8 mouse cellular contexts compared by ENCODE assay signal in the genomic region with DNA sequence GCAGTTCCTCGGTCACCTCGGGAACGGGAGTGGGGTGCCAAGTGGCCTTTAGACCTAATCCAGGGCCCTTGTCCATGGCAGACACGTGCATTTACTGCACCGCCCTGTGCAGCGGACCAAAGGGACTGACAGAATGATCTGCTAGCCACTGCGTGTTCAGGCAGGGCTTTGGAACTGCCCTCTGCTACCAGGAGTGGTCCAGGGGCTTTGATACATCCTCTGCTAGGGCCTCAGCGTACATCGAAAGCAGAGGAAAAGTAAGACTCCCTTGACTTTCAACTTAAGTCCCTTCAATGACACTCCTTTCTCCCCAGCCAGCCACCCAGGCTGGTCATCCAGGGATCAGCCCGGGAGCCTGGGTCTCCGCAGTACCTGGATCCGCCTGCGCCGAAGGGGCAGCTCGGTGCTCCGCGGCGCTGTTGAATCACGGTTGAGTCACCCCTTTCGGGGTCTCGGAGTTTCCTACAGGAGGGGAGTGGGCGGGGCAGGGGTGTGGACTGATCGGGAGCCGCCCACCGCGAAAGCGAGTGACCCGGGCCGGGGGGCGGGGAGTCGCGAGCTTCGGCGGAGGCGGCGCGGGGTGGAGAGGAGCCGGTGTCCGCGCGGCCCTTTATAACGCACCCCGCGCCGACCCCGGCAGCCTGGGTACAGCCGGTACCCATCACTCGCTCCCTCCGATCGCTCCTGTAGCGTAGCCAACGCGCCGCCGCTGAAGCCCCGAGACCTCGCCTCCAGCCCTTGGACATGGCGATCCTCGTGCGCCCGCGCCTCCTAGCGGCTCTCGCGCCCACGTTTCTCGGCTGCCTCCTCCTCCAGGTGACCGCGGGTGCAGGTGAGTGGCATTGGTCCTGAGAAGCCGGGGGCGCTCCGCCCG. TPM values are rescaled to one million over a fixed set of nuclear protein-coding genes. Genes with fewer than 3 reads are reported as not detected.
DNase-seq lines count a peak whose midpoint lies in the region; ATAC-seq and TF ChIP-seq lines count a peak whose summit lies in the region.

TSS of gene F3 (plus strand) at position 567 of the 874 bp plus-strand sequence.

- WGBS in intestine, postnatal 0 days = 1% methylated on average over 70 of the region's 73 CpGs
- WGBS in limb, embryonic 10.5 days = under 1% methylated on average over 65 of the region's 73 CpGs
- WGBS in midbrain, embryonic 11.5 days = under 1% methylated on average over 73 of the region's 73 CpGs
- under 1% methylated on average over 73 of the region's 73 CpGs for WGBS in small intestine, adult 2 months

- peak; percentile 75 to 77 for DNase-seq in adrenal gland, adult 18-20 months (ENCODE audit: low spot score in 2 of 2)
- DNase-seq in embryo, embryonic 10.5 days (ENCODE audit: low spot score) = peak; percentile 91
- DNase-seq in gonadal fat pad, adult 2 months (ENCODE audit: low read depth) = no peak
- peak; percentile 90 for DNase-seq in limb, embryonic 10.5 days (ENCODE audit: low spot score)
- peak; percentile 97 for DNase-seq in midbrain, embryonic 11.5 days (ENCODE audit: low spot score, missing footprints)

- H3K36me3 ChIP-seq in intestine, postnatal 0 days (ENCODE audit: control insufficient read depth, insufficient read depth) = no peaks in the 10 kb centered on the region; the same call in 1 of the 2 replicates
- H3K36me3 ChIP-seq in limb, embryonic 10.5 days = no peaks in the 10 kb centered on the region
- no peaks in the 10 kb centered on the region for H3K36me3 ChIP-seq in midbrain, embryonic 11.5 days (ENCODE audit: control insufficient read depth, insufficient read depth, low read length)
- H3K36me3 ChIP-seq in small intestine, adult 2 months (ENCODE audit: control insufficient read depth, insufficient read depth, low read length) = no peaks in the 10 kb centered on the region

- H3K9ac ChIP-seq in intestine, postnatal 0 days (ENCODE audit: low read depth, low read length) = peak within 1 kb of the TSS; percentile 65
- H3K9ac ChIP-seq in midbrain, embryonic 11.5 days (ENCODE audit: low read length) = peak within 1 kb of the TSS; percentile 57

- H3K27ac ChIP-seq in intestine, postnatal 0 days (ENCODE audit: low read depth, low read length) = peak within 1 kb of the TSS; percentile 50
- H3K27ac ChIP-seq in limb, embryonic 10.5 days = peak within 1 kb of the TSS; percentile 80
- H3K27ac ChIP-seq in midbrain, embryonic 11.5 days (ENCODE audit: low read depth, low read length) = no peak within 1 kb of the TSS
- H3K27ac ChIP-seq in small intestine, adult 2 months (ENCODE audit: insufficient read depth, low read depth, low read length) = peak within 1 kb of the TSS; percentile 76

- H3K4me3 ChIP-seq in intestine, postnatal 0 days (ENCODE audit: low read depth, low read length) = peak within 1 kb of the TSS; percentile 63
- H3K4me3 ChIP-seq in limb, embryonic 10.5 days = peak within 1 kb of the TSS; percentile 63
- peak within 1 kb of the TSS; percentile 62 for H3K4me3 ChIP-seq in midbrain, embryonic 11.5 days (ENCODE audit: low read depth, low read length)
- peak within 1 kb of the TSS; percentile 65 for H3K4me3 ChIP-seq in small intestine, adult 2 months (ENCODE audit: low read depth, low read length)

- peak; percentile 71 for ATAC-seq in intestine, postnatal 0 days
- peak; percentile 92 for ATAC-seq in midbrain, embryonic 11.5 days (ENCODE audit: low FRiP score)
- ATAC-seq in activated CD4-positive, CD25-positive, alpha-beta regulatory T cell, adult 4 months = no peak

- peaks cover 20% of the 10 kb centered on the region; the same call in 1 of the 2 replicates for H3K27me3 ChIP-seq in intestine, postnatal 0 days (replicated peaks; ENCODE audit: control insufficient read depth, insufficient read depth, low read length)
- H3K27me3 ChIP-seq in limb, embryonic 10.5 days (ENCODE audit: low read depth, poor library complexity, severe bottlenecking) = peaks cover 41% of the 10 kb centered on the region
- peaks cover 25% of the 10 kb centered on the region for H3K27me3 ChIP-seq in midbrain, embryonic 11.5 days (ENCODE audit: control insufficient read depth, insufficient read depth, low read length)
- H3K27me3 ChIP-seq in small intestine, adult 2 months (ENCODE audit: control insufficient read depth, insufficient read depth, low read length) = no peaks in the 10 kb centered on the region

- no peaks in the 10 kb centered on the region for H3K9me3 ChIP-seq in intestine, postnatal 0 days (ENCODE audit: control insufficient read depth)
- H3K9me3 ChIP-seq in limb, embryonic 10.5 days (replicated peaks) = no peaks in the 10 kb centered on the region
- no peaks in the 10 kb centered on the region for H3K9me3 ChIP-seq in midbrain, embryonic 11.5 days (ENCODE audit: control insufficient read depth, low read length)

- peak; percentile 89 for TF ChIP-seq CTCF in intestine, postnatal 0 days (IDR thresholded peaks at IDR 0.05; ENCODE audit: low read depth)
- peak; percentile 55; the same call in 1 of the 2 replicates for TF ChIP-seq CTCF in small intestine, adult 2 months (IDR thresholded peaks at IDR 0.05; ENCODE audit: extremely low read depth, insufficient read length, insufficient replicate concordance, low read depth, low read length)

- peaks cover 6% of the 10 kb centered on the region for H3K4me1 ChIP-seq in intestine, postnatal 0 days (replicated peaks; ENCODE audit: control insufficient read depth, insufficient read depth, low read length)
- H3K4me1 ChIP-seq in limb, embryonic 10.5 days = peaks cover 33% of the 10 kb centered on the region
- peaks cover 20% of the 10 kb centered on the region for H3K4me1 ChIP-seq in midbrain, embryonic 11.5 days (ENCODE audit: control insufficient read depth, insufficient read depth, low read length)
- H3K4me1 ChIP-seq in small intestine, adult 2 months (ENCODE audit: control insufficient read depth, insufficient read depth, insufficient read length, low read length) = peaks cover 13% of the 10 kb centered on the region; the same call in 1 of the 2 replicates

- H3K4me2 ChIP-seq in intestine, postnatal 0 days (replicated peaks; ENCODE audit: low read depth) = peak within 1 kb of the TSS; percentile 95
- peak within 1 kb of the TSS; percentile 85 for H3K4me2 ChIP-seq in midbrain, embryonic 11.5 days

- TF ChIP-seq POLR2A in small intestine, adult 2 months (IDR thresholded peaks at IDR 0.05; ENCODE audit: low read depth, low read length) = no peak

RNA-seq across cellular contexts. Expression of gene F3, which starts in this region (rescaled TPM):
- total RNA-seq in adrenal gland, adult 18-20 months (2021) = 10 to 100 TPM in 1 of 2 experiments, 1 to 10 TPM in 1; 7.9 to 16.6 TPM
- polyA plus RNA-seq in gonadal fat pad, adult 2 months (2012; rRNA removed) = 26.4 and 28.3 TPM in 2 replicates
- 20.3 and 25.1 TPM in 2 replicates for polyA plus RNA-seq in intestine, postnatal 0 days (2015; fragmentation: Nextera tagmentation; extraction: Ambion mirVana)
- 5.0 and 5.3 TPM in 2 replicates for polyA plus RNA-seq in limb, embryonic 10.5 days (2016; fragmentation: Nextera tagmentation; extraction: Ambion mirVana)
- 4.2 and 4.8 TPM in 2 replicates for polyA plus RNA-seq in midbrain, embryonic 11.5 days (2014; fragmentation: Nextera tagmentation; extraction: Ambion mirVana)
- 6.2 and 8.6 TPM in 2 replicates for polyA plus RNA-seq in small intestine, adult 2 months (2012; rRNA removed)
- not detected for polyA plus RNA-seq in activated CD4-positive, CD25-positive, alpha-beta regulatory T cell, adult 4 months (2017; shearing (Covaris generic))
